Mouse (Mus musculus) ES-E14 (cell line): ENCODE data around the gene Muc3.

ENCODE experiments used
- HCFC1 ChIP-seq: IDR thresholded peaks from 2 replicates; pipeline ENCODE4 v1.6.1; 2012; ENCODE audit warnings: low read length, inconsistent platforms, borderline replicate concordance; ENCODE audit not compliant: insufficient read depth
- MAFK ChIP-seq: IDR thresholded peaks from 2 replicates; pipeline ENCODE4 v1.6.1; 2014; ENCODE audit warnings: mild to moderate bottlenecking, low read depth, low read length, inconsistent platforms; ENCODE audit not compliant: insufficient read depth
- ZNF384 ChIP-seq: IDR thresholded peaks from 2 replicates; pipeline ENCODE4 v1.6.1; 2012; ENCODE audit warnings: low read depth, low read length, inconsistent platforms

- TF ChIP-seq ZNF384 (no peak), MAFK (no peak), HCFC1 (no peak)
Observed at GRCm38 (mm10) chr5:137096037-137096436, 53.1 kb downstream of the Muc3 start.
